Mouse (Mus musculus) heart, postnatal 0 days (tissue): ENCODE measurements around the gene Scpep1. TPM values are rescaled to one million over a fixed set of nuclear protein-coding genes. Genes with fewer than 3 reads are reported as not detected.

ENCODE experiments used
- ATAC-seq: fragments of 200-750 bp; cut with Nextera tagmentation; 2 replicates; pipeline ENCODE4 v1.8.0; 2017; ENCODE audit warnings: low read depth, moderate number of reproducible peaks, moderate library complexity; ENCODE audit not compliant: insufficient read depth
- DNase-seq: peaks from one replicate; pipeline ENCODE4 v3.0.0-alpha.2; 2016; ENCODE audit warnings: low spot score
- H3K27ac ChIP-seq: fragments of 300-500 bp; sonication (generic); 2 replicates; pipeline ENCODE4 v1.5.1; 2014; ENCODE audit warnings: low read depth, mild to moderate bottlenecking
- H3K27me3 ChIP-seq: fragments of 300-500 bp; sonication (generic); 2 replicates; pipeline ENCODE4 v1.6.1; 2014; ENCODE audit warnings: low read length, mixed read lengths; ENCODE audit not compliant: control insufficient read depth, insufficient read depth
- H3K36me3 ChIP-seq: fragments of 300-500 bp; sonication (generic); replicated peaks from 2 replicates; pipeline ENCODE4 v1.6.1; 2014; ENCODE audit warnings: low read length, mixed read lengths; ENCODE audit not compliant: control insufficient read depth, insufficient read depth
- H3K4me1 ChIP-seq: fragments of 300-500 bp; sonication (generic); 2 replicates; pipeline ENCODE4 v1.6.1; 2014; ENCODE audit warnings: antibody characterized with exemption; ENCODE audit not compliant: control insufficient read depth, insufficient read depth
- H3K4me2 ChIP-seq: fragments of 300-500 bp; sonication (generic); 2 replicates; pipeline ENCODE4 v1.6.1; 2014; ENCODE audit warnings: low read depth, mild to moderate bottlenecking, low read length, moderate library complexity
- H3K4me3 ChIP-seq: fragments of 300-500 bp; sonication (generic); 2 replicates; pipeline ENCODE4 v1.5.1; 2014; ENCODE audit warnings: low read depth, low read length
- H3K9ac ChIP-seq: fragments of 300-500 bp; sonication (generic); replicated peaks from 2 replicates; pipeline ENCODE4 v1.6.1; 2014; ENCODE audit warnings: low read depth, low read length, mixed read lengths
- H3K9me3 ChIP-seq: fragments of 300-500 bp; sonication (generic); replicated peaks from 2 replicates; pipeline ENCODE4 v1.6.1; 2016; ENCODE audit warnings: low read length; ENCODE audit not compliant: control insufficient read depth
- CTCF ChIP-seq: IDR thresholded peaks from 2 replicates; pipeline ENCODE4 v1.5.1; 2016; ENCODE audit warnings: antibody characterized with exemption, control low read depth, low read depth
- EP300 ChIP-seq: IDR thresholded peaks from 2 replicates; pipeline ENCODE4 v1.6.1; 2016; ENCODE audit warnings: antibody characterized with exemption, low read depth
- WGBS: fragments of 180-500 bp; shearing (Covaris S2); extraction: QIAGEN DNeasy Blood & Tissue Kit; methylation state at CpG from one replicate; pipeline ENCODE4 v1.1.7; 2014; 5-methylcytosine and 5-hydroxymethylcytosine counted together
- polyA plus RNA-seq: library from polyadenylated mRNA; unstranded; fragments of >200 nt; fragmentation: Nextera tagmentation; extraction: Ambion mirVana; gene quantifications from 2 replicates; pipeline ENCODE4 v1.2.1, GENCODE M21; 2015
- total RNA-seq: library from RNA; depleted of rRNA; stranded (reverse); fragments of >200 nt; gene quantifications from 2 replicates; pipeline ENCODE4 v1.2.3, GENCODE M21; 2014; ENCODE audit warnings: low replicate concordance

Gene Scpep1
- total and polyA plus RNA-seq, 2 experiments from 2014 or later = 36.9 to 44.6 TPM

DNA sequence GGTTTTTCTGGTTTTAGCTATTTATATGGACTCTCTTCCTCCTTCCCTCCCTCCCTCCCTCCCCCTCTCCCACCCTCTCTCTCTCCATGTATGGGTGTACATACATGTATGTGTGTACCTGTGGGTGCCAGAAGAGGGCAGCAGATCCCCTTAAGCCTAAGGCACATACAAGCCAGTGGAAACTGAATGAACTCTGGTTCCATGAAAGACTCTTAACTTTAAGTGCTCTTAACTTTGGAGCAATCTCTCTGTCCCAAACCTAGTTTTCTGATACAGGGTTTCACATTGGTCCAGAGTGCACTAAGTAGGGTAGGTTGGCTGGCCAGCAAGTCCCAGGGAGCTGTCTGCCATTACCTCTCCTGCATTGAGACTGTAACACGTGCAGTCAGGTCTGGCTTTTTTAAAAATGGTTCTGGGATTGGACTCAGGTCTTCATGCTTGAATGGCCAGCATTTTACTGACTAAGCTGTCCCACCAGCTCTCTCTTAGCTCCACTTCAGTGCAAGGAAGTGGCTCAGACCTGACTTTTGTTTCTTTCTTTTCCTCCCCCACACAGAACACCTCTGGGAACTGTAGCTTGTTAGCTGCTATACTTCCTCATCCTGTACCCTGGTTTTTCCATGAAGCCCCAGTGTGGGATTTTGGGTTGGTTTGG is 46.6 kb downstream of the Scpep1 start:
- DNase-seq (peak; percentile 88), ATAC-seq (peak; percentile 84)
- peak overlapping the region; percentile 97 for H3K27ac ChIP-seq
- no peaks in the 10 kb centered on the region for H3K36me3 ChIP-seq
- 100% methylated on average over 1 of the region's 1 CpGs for WGBS
- H3K9ac ChIP-seq = no peak overlapping the region
- H3K4me2 ChIP-seq = no peak overlapping the region
- no peaks in the 10 kb centered on the region for H3K27me3 ChIP-seq
- H3K9me3 ChIP-seq = no peaks in the 10 kb centered on the region
- no peak overlapping the region for H3K4me3 ChIP-seq
- TF ChIP-seq EP300 = no peak
- peak; percentile 91 for TF ChIP-seq CTCF
- H3K4me1 ChIP-seq = peaks cover 14% of the 10 kb centered on the region

DNA sequence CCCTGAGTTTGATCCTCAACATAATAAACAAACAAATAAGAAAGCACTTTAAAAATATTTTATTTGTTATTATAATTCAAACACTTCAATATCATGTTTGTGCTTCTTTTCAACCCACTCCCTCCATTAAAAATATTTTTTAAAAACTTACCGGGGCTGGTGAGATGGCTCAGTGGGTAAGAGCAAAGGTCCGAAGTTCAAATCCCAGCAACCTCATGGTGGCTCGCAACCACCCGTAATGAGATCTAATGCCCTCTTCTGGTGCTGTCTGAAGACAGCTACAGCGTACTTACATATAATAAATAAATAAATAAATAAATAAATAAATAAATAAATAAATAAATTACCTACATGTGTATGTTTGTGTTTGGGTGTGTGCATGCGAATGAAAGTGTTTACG is 47.4 kb downstream of the Scpep1 start:
- Histone ChIP-seq H3K27me3 (no peaks in the 10 kb centered on the region), H3K4me1 (peaks cover 19% of the 10 kb centered on the region), H3K27ac (peak overlapping the region; percentile 53; the same call in 1 of the 2 replicates), H3K4me2 (no peak overlapping the region), H3K36me3 (no peaks in the 10 kb centered on the region), H3K9ac (no peak overlapping the region), H3K4me3 (no peak overlapping the region), H3K9me3 (no peaks in the 10 kb centered on the region)
- WGBS = 95% methylated on average over 7 of the region's 7 CpGs
- ATAC-seq = no peak
- TF ChIP-seq CTCF = no peak
- TF ChIP-seq EP300 = no peak
- DNase-seq = no peak

- 0 out of 2 replicates have a peak overlapping the region, but pooled peaks have one; percentile 35 for H3K27ac ChIP-seq
- WGBS = 20% methylated on average over 2 of the region's 2 CpGs
- ATAC-seq = no peak
Observed at GRCm38 (mm10) chr11:88905621-88906020, 49.6 kb downstream of the Scpep1 start.

DNA sequence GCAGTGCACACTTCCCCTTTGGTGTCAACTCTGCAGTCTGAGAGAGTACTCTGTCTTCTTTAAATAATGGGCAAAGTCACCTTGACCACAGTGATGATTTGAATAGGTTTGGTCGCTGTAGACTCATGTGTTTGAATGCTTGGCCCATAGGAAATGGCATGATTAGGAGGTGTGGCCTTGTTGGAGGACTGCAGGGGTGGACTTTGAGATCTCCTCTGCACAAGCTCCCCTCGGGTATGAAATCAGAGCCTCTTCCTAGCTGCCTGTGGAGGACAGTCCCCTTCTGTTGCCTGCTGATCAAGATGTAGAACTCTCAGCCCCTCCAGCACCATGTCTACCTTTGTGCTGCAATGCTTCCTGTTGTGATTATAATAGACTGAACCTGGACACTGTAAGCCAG is 51.2 kb downstream of the Scpep1 start:
- Histone ChIP-seq H3K27ac (no peak overlapping the region), H3K27me3 (no peaks in the 10 kb centered on the region), H3K36me3 (no peaks in the 10 kb centered on the region), H3K9me3 (no peaks in the 10 kb centered on the region), H3K4me2 (no peak overlapping the region), H3K4me3 (no peak overlapping the region), H3K4me1 (peaks cover 30% of the 10 kb centered on the region), H3K9ac (no peak overlapping the region)
- DNase-seq (no peak), ATAC-seq (no peak)
- TF ChIP-seq CTCF (no peak), EP300 (no peak)
- 30% methylated on average over 2 of the region's 2 CpGs for WGBS

More at GRCm38 (mm10) chr11:88905621-88906020, 49.6 kb downstream of the Scpep1 start:
- H3K4me2 ChIP-seq = no peak overlapping the region
- peaks cover 38% of the 10 kb centered on the region for H3K4me1 ChIP-seq
- no peak overlapping the region for H3K9ac ChIP-seq
- DNase-seq = no peak
- H3K36me3 ChIP-seq = no peaks in the 10 kb centered on the region
- TF ChIP-seq CTCF (no peak), EP300 (no peak)
- no peaks in the 10 kb centered on the region for H3K9me3 ChIP-seq
- no peaks in the 10 kb centered on the region for H3K27me3 ChIP-seq
- H3K4me3 ChIP-seq = no peak overlapping the region

DNA sequence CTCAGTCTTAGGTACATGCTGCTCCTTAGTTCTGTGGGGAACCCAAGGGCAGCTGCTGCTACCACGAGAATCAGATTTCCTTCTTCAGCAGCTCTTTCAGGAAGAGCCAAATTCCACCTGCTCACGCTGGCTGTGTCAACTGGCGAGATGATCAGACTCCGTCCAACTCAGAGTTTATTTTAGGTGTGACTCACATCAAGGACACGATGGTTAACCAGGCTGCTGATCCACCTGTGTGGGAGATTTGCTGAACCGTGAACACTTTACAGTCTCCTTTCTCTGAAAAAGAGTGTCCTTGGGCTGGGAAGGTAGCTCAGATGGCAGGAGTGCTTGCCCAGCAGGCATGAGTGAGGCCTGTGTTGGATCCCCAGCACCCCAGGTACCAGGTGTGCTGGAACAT is 52.5 kb downstream of the Scpep1 start:
- Histone ChIP-seq H3K4me1 (peaks cover 25% of the 10 kb centered on the region), H3K9ac (no peak overlapping the region), H3K36me3 (no peaks in the 10 kb centered on the region), H3K9me3 (no peaks in the 10 kb centered on the region), H3K27ac (peak overlapping the region; percentile 85), H3K4me3 (no peak overlapping the region), H3K4me2 (no peak overlapping the region), H3K27me3 (no peaks in the 10 kb centered on the region)
- 38% methylated on average over 6 of the region's 6 CpGs for WGBS
- TF ChIP-seq EP300 (no peak), CTCF (no peak)
- DNase-seq (no peak), ATAC-seq (no peak)

GRCm38 (mm10) chr11:88901341-88901802 is 53.9 kb downstream of the Scpep1 start:
- H3K4me2 ChIP-seq = peak overlapping the region; percentile 46
- peaks cover 25% of the 10 kb centered on the region for H3K4me1 ChIP-seq
- TF ChIP-seq EP300 (no peak), CTCF (no peak)
- H3K27me3 ChIP-seq = no peaks in the 10 kb centered on the region
- H3K4me3 ChIP-seq = no peak overlapping the region
- peak; percentile 55 for ATAC-seq
- H3K9me3 ChIP-seq = no peaks in the 10 kb centered on the region
- peak; percentile 66 for DNase-seq
- 20% methylated on average over 7 of the region's 7 CpGs for WGBS
- H3K27ac ChIP-seq = peak overlapping the region; percentile 85
- H3K36me3 ChIP-seq = no peaks in the 10 kb centered on the region
- H3K9ac ChIP-seq = peak overlapping the region; percentile 50
